Mouse (Mus musculus): ENCODE measurements around the gene Ntn5. TPM values are rescaled to one million over a fixed set of nuclear protein-coding genes. Genes with fewer than 3 reads are reported as not detected.

The Ntn5 gene
- polyA plus RNA-seq, 1 experiment from 2014 or later: 0.22 TPM

DNA sequence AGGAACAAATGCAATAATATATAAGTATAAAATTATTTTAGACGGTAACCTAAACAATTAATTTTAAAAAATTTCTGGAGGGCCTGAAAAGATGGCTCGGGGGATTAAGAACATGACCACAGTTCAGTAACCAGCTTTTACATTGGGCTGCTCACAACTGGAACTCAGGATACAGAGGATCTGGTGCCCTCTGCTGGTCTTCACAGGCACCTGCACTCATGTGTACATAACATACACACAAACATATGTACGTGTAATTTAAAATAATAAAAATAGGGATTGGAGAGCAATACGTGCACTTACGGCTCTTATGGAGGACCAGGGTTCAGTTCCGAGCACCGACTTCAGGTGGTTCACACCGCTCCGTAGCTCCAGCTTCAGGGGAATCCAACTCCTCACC, 14.9 kb upstream of the Ntn5 start:
- WGBS: 94% methylated on average over 9 of the region's 9 CpGs
- H3K4me3 ChIP-seq (ENCODE audit: low read length): no peak overlapping the region
- no peaks in the 10 kb centered on the region for H3K36me3 ChIP-seq (ENCODE audit: control insufficient read depth, insufficient read depth)
- no peak overlapping the region for H3K27ac ChIP-seq (ENCODE audit: low read length)
- H3K9me3 ChIP-seq (replicated peaks; ENCODE audit: control insufficient read depth, low read length): 0 out of 2 replicates have a peak, but pooled peaks cover 3% of the 10 kb centered on the region
- H3K9ac ChIP-seq (ENCODE audit: low read length): no peak overlapping the region
- H3K4me1 ChIP-seq (ENCODE audit: control insufficient read depth, insufficient read depth, low read length): 0 out of 2 replicates have a peak, but pooled peaks cover 4% of the 10 kb centered on the region
- H3K4me2 ChIP-seq (ENCODE audit: low read depth, low read length): no peak overlapping the region
- no peak for ATAC-seq (replicated peaks; ENCODE audit: extremely low read depth, insufficient read depth, low FRiP score)
- no peaks in the 10 kb centered on the region for H3K27me3 ChIP-seq (ENCODE audit: control insufficient read depth, insufficient read depth, low read length)

DNA sequence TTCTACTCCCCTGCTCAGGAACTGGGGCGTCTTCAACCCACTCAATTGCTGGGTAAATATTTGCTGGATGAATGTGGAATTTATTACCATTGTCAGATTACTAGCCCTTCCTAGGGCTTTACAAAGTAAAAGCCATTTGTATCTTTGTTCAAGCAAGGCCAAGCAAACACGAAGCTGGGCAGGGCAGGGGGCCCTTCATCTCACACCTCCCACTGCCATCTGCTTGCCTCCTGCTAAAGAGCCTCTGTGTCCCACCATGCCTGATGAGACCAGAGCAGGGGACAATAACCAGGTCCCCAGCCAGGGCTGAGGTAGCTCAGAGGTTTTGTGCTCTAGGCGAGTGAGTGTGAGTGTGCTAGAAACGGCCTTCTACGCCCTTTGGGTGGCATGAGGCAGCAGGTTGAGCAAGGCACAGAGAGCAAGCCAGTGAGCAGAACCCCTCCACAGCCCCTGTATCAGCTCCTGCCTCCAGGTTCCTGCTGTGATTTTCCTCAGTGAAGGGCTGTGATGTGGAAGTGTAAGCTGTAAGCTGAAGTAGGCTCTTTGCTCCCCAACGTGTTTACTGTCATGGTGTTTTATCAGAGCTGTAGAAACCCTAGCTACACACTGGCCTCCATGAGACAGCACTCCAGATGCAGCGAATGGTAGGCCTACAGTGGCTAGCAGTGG, 6.1 kb upstream of the Ntn5 start:
- Histone ChIP-seq H3K4me1 (ENCODE audit: control insufficient read depth, insufficient read depth, low read length) (peaks cover 26% of the 10 kb centered on the region), H3K27me3 (ENCODE audit: control insufficient read depth, insufficient read depth, low read length) (no peaks in the 10 kb centered on the region), H3K4me2 (ENCODE audit: low read depth, low read length) (no peak overlapping the region), H3K9ac (ENCODE audit: low read length) (no peak overlapping the region), H3K36me3 (ENCODE audit: control insufficient read depth, insufficient read depth) (no peaks in the 10 kb centered on the region), H3K27ac (ENCODE audit: low read length) (no peak overlapping the region), H3K9me3 (replicated peaks; ENCODE audit: control insufficient read depth, low read length) (no peaks in the 10 kb centered on the region), H3K4me3 (ENCODE audit: low read length) (no peak overlapping the region)
- ATAC-seq (replicated peaks; ENCODE audit: extremely low read depth, insufficient read depth, low FRiP score): no peak
- WGBS: 78% methylated on average over 7 of the region's 7 CpGs

DNA sequence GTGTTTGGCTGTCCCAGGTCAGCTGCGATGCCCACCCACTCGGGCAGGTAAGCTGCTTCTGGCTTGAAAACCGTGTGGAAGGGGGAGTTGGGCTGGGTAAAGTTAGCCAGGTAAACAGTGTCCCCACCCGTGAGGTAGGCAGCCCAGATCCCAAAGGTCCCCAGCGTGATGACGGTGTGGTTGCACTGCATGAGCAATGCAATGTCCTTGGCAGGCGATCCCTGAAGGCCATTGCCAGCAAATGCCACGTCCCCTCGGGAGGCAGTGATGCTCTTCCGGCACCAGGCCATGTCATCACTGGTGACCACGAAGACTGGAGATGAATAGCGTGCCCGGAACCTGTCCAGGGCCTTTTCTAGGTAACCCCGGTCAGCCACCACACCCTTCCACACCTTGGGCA, 5.3 kb upstream of the Ntn5 start:
- Histone ChIP-seq H3K9ac (ENCODE audit: low read length) (no peak overlapping the region), H3K4me2 (ENCODE audit: low read depth, low read length) (no peak overlapping the region)
- 92% methylated on average over 14 of the region's 14 CpGs for WGBS

DNA sequence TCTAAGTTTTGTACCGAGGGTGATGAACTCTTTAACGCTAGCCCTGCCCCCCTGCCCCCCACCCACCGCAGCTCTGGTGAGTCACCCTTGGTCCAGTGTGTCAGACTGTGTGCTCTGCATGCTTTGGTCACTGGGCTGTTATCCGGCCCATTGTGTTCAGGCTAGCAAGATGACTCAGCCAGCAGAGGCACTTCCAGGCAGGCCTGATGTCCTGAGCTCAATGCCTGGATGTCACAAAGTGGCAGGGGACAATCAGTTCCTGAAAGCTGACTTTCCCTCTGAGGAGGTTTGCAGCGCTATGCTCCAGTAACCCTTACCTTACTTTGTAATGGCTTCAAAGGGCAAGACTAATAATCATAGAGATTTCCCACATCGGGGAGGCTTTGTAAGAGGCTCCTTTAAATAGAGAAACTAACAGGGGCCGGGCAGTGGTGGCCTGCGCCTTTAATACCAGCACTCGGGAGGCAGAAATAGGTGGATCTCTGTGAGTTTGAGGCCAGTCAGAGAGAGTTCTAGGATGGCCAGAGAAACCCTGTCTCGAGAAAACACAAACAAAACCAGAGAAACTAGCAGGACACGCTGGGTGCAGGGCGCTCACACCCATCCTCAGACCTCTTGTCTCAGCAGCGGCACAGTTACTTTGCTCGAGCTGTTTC, 3.7 kb upstream of the Ntn5 start:
- H3K4me2 ChIP-seq (ENCODE audit: low read depth, low read length): no peak overlapping the region
- H3K27me3 ChIP-seq (ENCODE audit: control insufficient read depth, insufficient read depth, low read length): no peaks in the 10 kb centered on the region
- H3K9ac ChIP-seq (ENCODE audit: low read length): peak overlapping the region; percentile 28; the same call in 1 of the 2 replicates
- H3K4me1 ChIP-seq (ENCODE audit: control insufficient read depth, insufficient read depth, low read length): peaks cover 26% of the 10 kb centered on the region
- H3K9me3 ChIP-seq (replicated peaks; ENCODE audit: control insufficient read depth, low read length): no peaks in the 10 kb centered on the region
- H3K4me3 ChIP-seq (ENCODE audit: low read length): no peak overlapping the region
- no peaks in the 10 kb centered on the region for H3K36me3 ChIP-seq (ENCODE audit: control insufficient read depth, insufficient read depth)
- ATAC-seq (replicated peaks; ENCODE audit: extremely low read depth, insufficient read depth, low FRiP score): peak; percentile 65
- 63% methylated on average over 14 of the region's 14 CpGs for WGBS
- H3K27ac ChIP-seq (ENCODE audit: low read length): peak overlapping the region; percentile 81

More for the DNA sequence above, 5.3 kb upstream of the Ntn5 start:
- ATAC-seq (replicated peaks; ENCODE audit: extremely low read depth, insufficient read depth, low FRiP score): no peak
- Histone ChIP-seq H3K9me3 (replicated peaks; ENCODE audit: control insufficient read depth, low read length) (no peaks in the 10 kb centered on the region), H3K27me3 (ENCODE audit: control insufficient read depth, insufficient read depth, low read length) (no peaks in the 10 kb centered on the region), H3K36me3 (ENCODE audit: control insufficient read depth, insufficient read depth) (no peaks in the 10 kb centered on the region), H3K27ac (ENCODE audit: low read length) (no peak overlapping the region), H3K4me3 (ENCODE audit: low read length) (no peak overlapping the region), H3K4me1 (ENCODE audit: control insufficient read depth, insufficient read depth, low read length) (peaks cover 26% of the 10 kb centered on the region)

DNA sequence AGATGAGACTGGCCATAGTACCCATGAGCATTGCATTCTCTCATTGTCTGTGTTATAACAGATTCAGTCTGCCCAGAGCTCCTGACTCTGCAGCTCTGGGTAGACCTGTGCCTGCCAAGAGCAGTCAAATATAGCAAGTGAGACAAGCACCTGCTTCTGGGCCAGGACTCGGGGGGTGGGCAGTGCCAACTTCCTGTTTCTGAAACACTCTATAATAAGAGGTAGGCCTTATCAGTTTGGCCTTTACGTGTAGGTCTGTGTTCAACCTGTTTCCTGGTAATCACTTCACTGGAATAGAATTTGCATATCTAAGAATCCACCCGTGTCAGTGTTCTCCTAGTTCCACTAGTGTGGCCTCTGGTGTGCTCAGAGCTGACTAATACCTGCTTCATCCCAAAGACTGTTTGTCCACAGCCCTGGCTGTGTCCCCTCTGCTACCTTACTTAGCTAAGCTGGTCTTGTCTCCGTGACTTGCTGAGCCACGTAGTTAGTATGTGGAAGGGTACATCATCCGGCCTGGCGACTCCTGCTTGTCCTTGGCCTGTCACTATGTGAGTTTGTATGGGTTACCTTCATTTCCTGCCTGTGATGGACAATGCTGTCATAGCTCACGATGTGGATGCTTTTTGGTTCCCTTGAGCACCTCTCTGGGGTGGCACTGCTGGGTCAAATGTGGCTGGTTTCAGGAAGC, 2.6 kb upstream of the Ntn5 start:
- peak overlapping the region; percentile 18 for H3K9ac ChIP-seq (ENCODE audit: low read length)
- WGBS: 50% methylated on average over 8 of the region's 8 CpGs
- no peaks in the 10 kb centered on the region for H3K27me3 ChIP-seq (ENCODE audit: control insufficient read depth, insufficient read depth, low read length)
- no peaks in the 10 kb centered on the region for H3K36me3 ChIP-seq (ENCODE audit: control insufficient read depth, insufficient read depth)
- no peak overlapping the region for H3K4me3 ChIP-seq (ENCODE audit: low read length)
- ATAC-seq (replicated peaks; ENCODE audit: extremely low read depth, insufficient read depth, low FRiP score): peak; percentile 76
- H3K27ac ChIP-seq (ENCODE audit: low read length): peak overlapping the region; percentile 81
- peaks cover 26% of the 10 kb centered on the region for H3K4me1 ChIP-seq (ENCODE audit: control insufficient read depth, insufficient read depth, low read length)
- no peak overlapping the region for H3K4me2 ChIP-seq (ENCODE audit: low read depth, low read length)
- H3K9me3 ChIP-seq (replicated peaks; ENCODE audit: control insufficient read depth, low read length): no peaks in the 10 kb centered on the region

DNA sequence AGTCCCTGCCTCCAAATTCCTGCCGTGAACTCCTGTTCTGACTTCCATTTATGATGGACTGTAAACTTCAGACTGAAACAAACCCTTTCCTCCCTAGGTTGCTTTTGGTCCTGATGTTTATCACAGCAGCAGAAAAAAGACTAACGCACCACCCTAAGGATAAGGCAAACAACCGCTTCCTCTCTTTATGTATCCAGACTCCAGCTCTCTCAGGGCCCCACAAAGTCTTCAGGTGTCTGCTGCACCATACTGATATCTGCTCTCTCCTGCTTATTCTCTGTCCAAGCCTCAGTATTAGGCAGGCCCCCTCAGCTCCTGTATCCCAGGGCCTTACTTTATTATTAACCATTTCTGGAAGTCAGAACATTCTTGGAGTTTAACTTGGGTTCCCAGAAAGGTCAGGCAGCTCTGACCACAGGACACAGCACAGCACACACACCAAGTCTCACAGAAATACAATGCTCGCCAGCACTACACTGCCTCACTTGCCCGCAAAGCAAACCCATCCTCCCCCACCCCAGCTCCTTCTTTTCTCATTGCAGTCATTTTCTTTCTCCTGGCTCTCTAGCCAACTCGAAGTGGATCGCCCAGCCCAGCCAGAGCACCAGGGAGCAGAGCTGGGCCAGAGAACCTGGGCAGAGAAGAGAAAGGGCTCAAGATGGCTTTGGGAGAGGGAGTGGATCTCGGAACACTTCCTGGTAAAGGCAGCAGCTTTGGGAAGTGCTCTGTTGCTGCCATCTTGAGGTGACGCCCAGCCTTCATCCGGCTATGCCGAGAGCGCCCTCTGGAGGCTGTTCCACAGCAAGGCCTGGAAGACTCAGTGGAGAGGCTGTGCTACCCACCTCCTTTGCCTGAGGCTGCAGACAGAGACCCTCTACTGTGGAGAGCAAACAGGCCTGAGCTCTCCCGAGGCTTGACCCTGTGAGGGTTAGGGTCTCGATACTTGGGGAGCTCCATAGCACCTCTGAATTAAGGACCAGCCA, 1.4 kb upstream of the Ntn5 start:
- Histone ChIP-seq H3K4me3 (ENCODE audit: low read length) (no peak overlapping the region), H3K27me3 (ENCODE audit: control insufficient read depth, insufficient read depth, low read length) (no peaks in the 10 kb centered on the region), H3K9ac (ENCODE audit: low read length) (peak overlapping the region; percentile 57), H3K4me1 (ENCODE audit: control insufficient read depth, insufficient read depth, low read length) (peaks cover 26% of the 10 kb centered on the region), H3K4me2 (ENCODE audit: low read depth, low read length) (peak overlapping the region; percentile 49; the same call in 1 of the 2 replicates), H3K27ac (ENCODE audit: low read length) (peak overlapping the region; percentile 81), H3K9me3 (replicated peaks; ENCODE audit: control insufficient read depth, low read length) (no peaks in the 10 kb centered on the region), H3K36me3 (ENCODE audit: control insufficient read depth, insufficient read depth) (no peaks in the 10 kb centered on the region)
- WGBS: 29% methylated on average over 14 of the region's 14 CpGs
- ATAC-seq (replicated peaks; ENCODE audit: extremely low read depth, insufficient read depth, low FRiP score): peak; percentile 39

DNA sequence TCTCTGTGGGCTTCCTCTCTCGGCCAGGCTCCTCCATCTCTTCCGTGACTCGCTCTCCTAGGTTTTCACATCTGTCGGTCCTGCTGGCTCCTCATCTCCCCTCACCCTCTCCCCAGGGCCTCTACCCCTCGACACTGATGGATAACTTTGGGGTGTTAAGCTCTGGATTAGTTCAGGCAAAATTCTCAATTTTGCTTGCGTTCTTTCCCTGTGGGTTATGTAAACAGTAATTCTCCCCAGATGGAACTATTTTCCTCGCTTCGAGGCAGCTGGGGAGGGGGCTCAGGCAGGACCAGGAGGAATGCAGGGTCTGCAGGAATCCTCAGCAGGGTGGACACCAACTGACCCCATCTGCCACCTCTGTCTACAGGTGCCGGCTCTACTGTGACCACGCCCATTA, 2.0 kb downstream of the Ntn5 start:
- Histone ChIP-seq H3K9ac (ENCODE audit: low read length) (no peak overlapping the region; the same call in 1 of the 2 replicates), H3K4me3 (ENCODE audit: low read length) (no peak overlapping the region), H3K27ac (ENCODE audit: low read length) (no peak overlapping the region), H3K4me1 (ENCODE audit: control insufficient read depth, insufficient read depth, low read length) (peaks cover 32% of the 10 kb centered on the region), H3K9me3 (replicated peaks; ENCODE audit: control insufficient read depth, low read length) (no peaks in the 10 kb centered on the region), H3K4me2 (ENCODE audit: low read depth, low read length) (no peak overlapping the region), H3K36me3 (ENCODE audit: control insufficient read depth, insufficient read depth) (no peaks in the 10 kb centered on the region), H3K27me3 (ENCODE audit: control insufficient read depth, insufficient read depth, low read length) (no peaks in the 10 kb centered on the region)
- 63% methylated on average over 10 of the region's 10 CpGs for WGBS
- no peak for ATAC-seq (replicated peaks; ENCODE audit: extremely low read depth, insufficient read depth, low FRiP score)

DNA sequence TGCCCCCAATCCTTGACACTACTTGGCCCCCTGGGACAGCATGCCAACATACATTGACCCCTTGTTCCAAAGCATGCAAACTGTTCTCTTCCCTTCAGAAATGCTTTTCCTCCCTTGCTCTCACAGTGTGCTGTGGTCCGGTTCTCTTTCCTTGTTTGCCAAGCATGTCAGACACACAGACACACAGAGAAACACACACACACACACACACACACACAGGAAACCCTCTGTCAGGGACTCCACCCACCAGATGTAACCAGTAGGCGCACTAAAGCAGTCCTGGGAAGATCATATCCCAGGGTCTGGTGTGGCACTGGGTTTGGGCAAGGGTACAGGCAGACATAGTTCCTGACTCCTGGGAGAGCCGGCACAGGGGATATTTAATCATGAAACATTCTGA, 3.0 kb downstream of the Ntn5 start:
- no peak for ATAC-seq (replicated peaks; ENCODE audit: extremely low read depth, insufficient read depth, low FRiP score)
- Histone ChIP-seq H3K9me3 (replicated peaks; ENCODE audit: control insufficient read depth, low read length) (no peaks in the 10 kb centered on the region), H3K4me3 (ENCODE audit: low read length) (no peak overlapping the region), H3K27me3 (ENCODE audit: control insufficient read depth, insufficient read depth, low read length) (no peaks in the 10 kb centered on the region), H3K9ac (ENCODE audit: low read length) (no peak overlapping the region), H3K27ac (ENCODE audit: low read length) (no peak overlapping the region), H3K4me1 (ENCODE audit: control insufficient read depth, insufficient read depth, low read length) (peaks cover 22% of the 10 kb centered on the region), H3K4me2 (ENCODE audit: low read depth, low read length) (no peak overlapping the region), H3K36me3 (ENCODE audit: control insufficient read depth, insufficient read depth) (no peaks in the 10 kb centered on the region)
- 78% methylated on average over 3 of the region's 3 CpGs for WGBS
